Mouse (Mus musculus) thymus, adult 2 months (tissue): ENCODE results near the gene Ppif. TPM values are rescaled to one million over a fixed set of nuclear protein-coding genes. Genes with fewer than 3 reads are reported as not detected.
A peak's percentile ranks its signal among the peaks of the same experiment; 100 is the strongest.

Source experiments
- DNase-seq: peaks from one replicate; pipeline ENCODE4 v3.0.0; 2021
- H3K27ac ChIP-seq: fragments of 200-500 bp; 2 replicates; pipeline ENCODE4 v1.5.1; 2012; ENCODE audit warnings: low read length, control low read depth; ENCODE audit not compliant: control insufficient read depth, insufficient read depth
- H3K27me3 ChIP-seq: fragments of 200-500 bp; 2 replicates; pipeline ENCODE4 v1.6.1; 2012; ENCODE audit warnings: mild to moderate bottlenecking, low read length, moderate library complexity, mixed read lengths; ENCODE audit not compliant: control insufficient read depth, insufficient read depth
- H3K36me3 ChIP-seq: fragments of 200-500 bp; 2 replicates; pipeline ENCODE4 v1.6.1; 2012; ENCODE audit warnings: mild to moderate bottlenecking, low read length, moderate library complexity; ENCODE audit not compliant: control insufficient read depth, insufficient read depth
- H3K4me1 ChIP-seq: fragments of 200-500 bp; replicated peaks from 2 replicates; pipeline ENCODE4 v1.6.1; 2012; ENCODE audit warnings: low read length; ENCODE audit not compliant: control insufficient read depth, insufficient read depth
- H3K4me3 ChIP-seq: fragments of 200-500 bp; 2 replicates; pipeline ENCODE4 v1.5.1; 2012; ENCODE audit warnings: mild to moderate bottlenecking, low read length, control low read depth, moderate library complexity; ENCODE audit not compliant: control insufficient read depth, insufficient read depth
- CTCF ChIP-seq: fragments of 200-500 bp; IDR thresholded peaks from 2 replicates; pipeline ENCODE4 v1.5.1; 2012; ENCODE audit warnings: mild to moderate bottlenecking, control low read depth, low read length, moderate library complexity, borderline replicate concordance; ENCODE audit not compliant: control insufficient read depth, poor library complexity, insufficient read depth; ENCODE audit errors: extremely low read depth
- POLR2A ChIP-seq: fragments of 200-500 bp; IDR thresholded peaks from 2 replicates; pipeline ENCODE4 v1.6.1; 2012; ENCODE audit warnings: mild to moderate bottlenecking, low read length, control low read depth, moderate library complexity; ENCODE audit not compliant: control insufficient read depth, poor library complexity, insufficient read depth; ENCODE audit errors: extremely low read depth
- WGBS: fragments of 180-500 bp; shearing (Covaris S2); methylation state at CpG from one replicate; pipeline ENCODE4 v1.1.7; 2018; 5-methylcytosine and 5-hydroxymethylcytosine counted together
- polyA plus RNA-seq: library from polyadenylated mRNA; depleted of rRNA; stranded (reverse); fragments of >200 nt; gene quantifications from 2 replicates; pipeline ENCODE4 v1.2.3, GENCODE M21; 2012

The Ppif gene
- polyA plus RNA-seq, 1 experiment: 108 TPM

DNA sequence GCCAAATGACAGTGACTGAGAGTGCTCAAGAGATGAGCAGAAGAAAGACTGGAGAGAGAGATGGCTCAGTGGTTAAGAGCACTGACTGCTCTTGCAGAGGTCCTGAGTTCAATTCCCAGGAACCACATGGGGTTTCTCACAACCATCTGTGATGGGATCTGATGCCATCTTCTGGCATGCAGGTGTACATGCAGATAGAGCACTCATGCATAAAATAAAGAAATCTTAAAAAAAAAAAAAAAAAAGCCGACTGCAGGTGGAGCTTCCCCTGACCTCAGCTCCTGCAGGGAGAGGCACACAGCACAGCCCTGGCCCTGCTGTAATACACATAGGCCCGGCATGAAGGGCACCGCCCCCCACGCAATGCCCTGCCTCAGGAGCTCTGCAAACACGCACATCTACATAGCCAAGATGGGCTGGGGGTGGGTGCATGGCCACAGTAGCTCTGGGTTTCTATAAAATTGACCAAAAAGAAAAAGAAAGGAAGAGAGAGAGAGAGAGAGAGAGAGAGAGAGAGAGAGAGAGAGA is 48.0 kb downstream of the Ppif start:
- no peak overlapping the region for H3K4me3 ChIP-seq
- H3K27ac ChIP-seq: no peak overlapping the region
- no peak for DNase-seq
- 39% methylated on average over 5 of the region's 5 CpGs for WGBS
- no peaks in the 10 kb centered on the region for H3K27me3 ChIP-seq
- peaks cover 2% of the 10 kb centered on the region for H3K4me1 ChIP-seq
- H3K36me3 ChIP-seq: no peaks in the 10 kb centered on the region
- TF ChIP-seq CTCF: no peak
- TF ChIP-seq POLR2A: no peak

GRCm38 (mm10) chr14:25742943-25743342 is 49.0 kb downstream of the Ppif start:
- 95% methylated on average over 5 of the region's 5 CpGs for WGBS

DNA sequence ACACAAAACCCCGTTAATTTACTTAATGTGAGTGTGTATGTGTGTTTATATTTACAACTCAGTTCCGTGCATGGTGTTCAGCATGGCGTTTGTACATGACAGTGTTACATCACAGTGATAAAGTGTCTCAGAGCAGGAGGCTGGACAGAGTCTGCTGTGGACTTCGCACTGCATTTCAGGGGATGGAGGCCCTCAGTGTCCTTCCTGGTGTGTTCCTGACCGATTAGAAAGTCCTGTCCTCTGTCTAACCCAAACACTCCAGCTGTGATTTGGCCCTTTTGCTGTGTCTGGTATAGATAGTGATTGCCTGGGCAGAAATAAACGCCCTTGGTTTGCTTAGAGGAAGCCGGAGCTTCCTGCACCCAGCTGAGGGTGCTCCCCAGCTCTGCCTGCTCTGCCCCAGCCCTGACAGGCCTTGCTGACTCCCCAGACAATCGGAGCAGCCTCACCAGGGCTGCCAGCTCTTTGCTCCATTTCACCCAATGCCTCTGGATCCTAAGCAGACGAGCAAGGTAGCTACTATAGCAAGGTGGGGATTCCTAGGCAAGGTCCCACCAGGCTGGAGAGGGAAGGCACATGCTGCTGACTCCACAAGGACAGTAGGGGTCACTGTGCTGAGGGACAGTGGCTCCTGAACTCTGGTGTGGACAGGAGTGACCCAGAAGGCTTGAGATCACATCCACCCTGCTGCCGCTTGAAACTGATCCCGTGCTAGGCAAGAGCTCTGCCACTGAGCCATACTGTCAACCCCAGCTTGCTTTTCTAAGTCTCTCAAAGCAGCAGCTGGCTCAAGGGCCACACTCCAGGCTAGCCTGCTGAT is 51.6 kb downstream of the Ppif start:
- Histone ChIP-seq H3K36me3 (no peaks in the 10 kb centered on the region), H3K27ac (no peak overlapping the region), H3K27me3 (no peaks in the 10 kb centered on the region), H3K4me1 (peaks cover 18% of the 10 kb centered on the region), H3K4me3 (no peak overlapping the region)
- TF ChIP-seq CTCF (no peak), POLR2A (no peak)
- DNase-seq: no peak
- 65% methylated on average over 11 of the region's 11 CpGs for WGBS

More at GRCm38 (mm10) chr14:25742943-25743342, 49.0 kb downstream of the Ppif start:
- H3K4me3 ChIP-seq: no peak overlapping the region
- no peak overlapping the region for H3K27ac ChIP-seq
- no peaks in the 10 kb centered on the region for H3K27me3 ChIP-seq
- peaks cover 13% of the 10 kb centered on the region for H3K4me1 ChIP-seq
- TF ChIP-seq POLR2A (no peak), CTCF (no peak)
- no peak for DNase-seq
- no peaks in the 10 kb centered on the region for H3K36me3 ChIP-seq

- Histone ChIP-seq H3K4me1 (peaks cover 18% of the 10 kb centered on the region), H3K27me3 (no peaks in the 10 kb centered on the region), H3K36me3 (no peaks in the 10 kb centered on the region), H3K27ac (no peak overlapping the region), H3K4me3 (no peak overlapping the region)
- TF ChIP-seq POLR2A: no peak
- TF ChIP-seq CTCF: no peak
- 93% methylated on average over 6 of the region's 6 CpGs for WGBS
- DNase-seq: no peak
These were observed 52.4 kb downstream of the Ppif start for GRCm38 (mm10) chr14:25746371-25746770.

DNA sequence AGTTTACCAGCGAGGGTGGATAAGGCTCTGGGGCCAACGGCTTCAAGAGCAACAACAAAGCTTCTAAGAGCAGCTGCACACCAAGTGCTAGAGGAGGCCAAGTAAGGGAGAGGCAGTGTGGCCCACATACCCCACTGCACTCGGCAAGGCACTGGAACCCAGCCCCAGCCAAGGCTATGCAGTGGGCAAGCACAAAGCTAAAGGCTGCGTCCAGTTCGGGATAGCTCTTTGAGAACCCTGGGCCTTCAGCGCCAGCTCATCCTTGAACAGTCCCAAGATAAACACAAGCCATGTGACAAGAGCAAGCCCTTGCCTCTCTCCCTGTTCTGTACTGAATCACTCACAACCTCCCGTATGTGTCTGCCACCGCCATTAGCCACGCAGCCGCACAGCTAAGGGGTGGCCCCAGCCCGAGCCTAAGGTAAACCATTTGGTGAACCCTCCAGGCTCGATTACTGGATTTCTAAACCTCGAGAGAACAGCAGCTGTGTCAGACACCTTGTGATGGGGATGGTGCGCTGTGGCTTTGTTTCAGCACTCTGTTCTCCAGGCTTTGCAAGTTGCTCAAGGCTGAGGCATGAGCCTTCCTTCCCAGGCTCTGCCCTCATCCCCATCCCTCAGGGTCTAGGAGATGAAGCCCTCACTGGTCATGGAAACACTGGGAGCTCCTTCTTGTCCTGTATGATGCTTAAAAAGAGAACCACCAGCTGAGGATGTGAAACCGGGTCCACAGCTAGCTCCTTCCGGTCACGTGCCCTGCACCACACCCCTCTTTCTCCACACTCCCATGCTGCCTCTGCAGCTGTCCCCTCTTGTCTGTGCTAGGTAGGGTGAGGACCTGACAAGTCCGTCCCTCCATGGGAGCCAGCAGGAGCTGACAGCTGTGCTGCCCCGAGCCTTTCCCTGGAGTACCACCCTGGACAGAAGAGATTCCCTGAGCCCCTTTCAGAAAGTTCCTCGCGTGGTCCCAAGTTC is 53.3 kb downstream of the Ppif start:
- 73% methylated on average over 21 of the region's 21 CpGs for WGBS
- H3K27ac ChIP-seq: peak overlapping the region; percentile 13; the same call in 1 of the 2 replicates
- no peaks in the 10 kb centered on the region for H3K27me3 ChIP-seq

GRCm38 (mm10) chr14:25747996-25748756 is 54.2 kb downstream of the Ppif start:
- TF ChIP-seq POLR2A (no peak), CTCF (no peak)
- 77% methylated on average over 7 of the region's 7 CpGs for WGBS

More for the DNA sequence above, 53.3 kb downstream of the Ppif start:
- peak; percentile 69 for DNase-seq
- TF ChIP-seq CTCF (no peak), POLR2A (no peak)
- Histone ChIP-seq H3K4me1 (peaks cover 16% of the 10 kb centered on the region), H3K4me3 (no peak overlapping the region), H3K36me3 (no peaks in the 10 kb centered on the region)

More at GRCm38 (mm10) chr14:25747996-25748756, 54.2 kb downstream of the Ppif start:
- Histone ChIP-seq H3K27me3 (no peaks in the 10 kb centered on the region), H3K4me1 (peaks cover 16% of the 10 kb centered on the region), H3K36me3 (no peaks in the 10 kb centered on the region), H3K27ac (no peak overlapping the region), H3K4me3 (no peak overlapping the region)
- no peak for DNase-seq
